Mouse (Mus musculus): ENCODE measurements around the gene Ubp1. TPM values are rescaled to one million over a fixed set of nuclear protein-coding genes. Genes with fewer than 3 reads are reported as not detected.
"Not testable (repeated sequence)": the region's sequence is repeated elsewhere in the genome, so short reads cannot be mapped to it uniquely, and the experiment has no call there.

Ubp1 gene
- 81.9 TPM for polyA plus RNA-seq (2021)

DNA sequence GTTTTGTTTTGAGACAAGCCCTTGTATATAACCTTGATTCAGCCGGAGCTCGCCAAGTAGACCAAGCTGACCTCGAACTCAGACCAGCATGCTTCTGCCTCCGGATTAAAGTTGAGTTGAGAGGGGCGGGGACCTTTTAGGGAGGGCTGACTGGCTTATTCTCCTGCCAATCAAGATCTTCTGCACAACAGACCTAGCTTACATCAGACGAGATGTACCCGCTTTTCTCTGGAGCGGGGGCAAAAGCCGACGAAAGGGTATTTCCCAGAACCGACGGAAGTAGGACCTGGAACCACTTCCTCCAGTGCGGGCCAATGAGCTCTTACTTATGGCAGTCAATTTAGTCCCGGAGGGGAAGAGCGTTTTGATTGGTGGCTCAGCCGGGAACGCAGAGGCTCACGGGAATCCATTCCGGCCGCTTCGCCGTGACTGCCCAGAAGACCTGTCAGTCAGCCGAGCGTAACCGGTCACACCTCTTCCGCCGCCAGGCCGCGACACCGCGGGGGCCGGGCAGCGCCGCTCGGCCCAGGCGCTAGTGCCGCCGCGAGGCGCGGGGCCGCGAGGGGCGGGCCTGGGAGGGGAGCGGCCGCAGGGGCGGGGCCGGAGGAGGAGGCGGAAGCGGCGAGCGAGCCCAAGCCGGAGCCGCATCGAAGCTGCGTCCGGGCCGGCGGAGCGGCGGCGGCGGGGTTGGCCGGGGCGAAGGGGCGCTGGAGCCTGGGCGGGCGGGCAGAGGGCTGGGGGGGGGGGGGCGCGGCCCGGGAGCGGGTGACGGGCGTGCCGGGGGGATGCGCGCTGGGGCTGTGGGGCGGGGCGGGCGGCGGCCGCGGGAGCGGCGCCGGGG lies at the start of gene Ubp1:
Ubp1 (plus strand) TSS at position 401 of the 841 bp plus-strand sequence.
- TF ChIP-seq CTCF (IDR thresholded peaks at IDR 0.05) = no peak
- H3K27me3 ChIP-seq = no peaks in the 10 kb centered on the region
- peak; percentile 94 for ATAC-seq
- CTCF ChIA-PET = interaction anchor here (0.9 kb wide), 1 partner anchor 9 kb away, joined by 3 read pairs; no protein-coding TSS in a partner anchor
- peak; percentile 97 for DNase-seq (ENCODE audit: low read depth, low spot score)
- in situ Hi-C loops (cut with MboI; ENCODE audit: low pct_unique_long_range_greater_than_20kb) = no loop called here
- POLR2A ChIA-PET = interaction anchor here (0.6 to 1.0 kb wide), 2 partner anchors 10 to 256 kb away, joined by 3 read pairs; no protein-coding TSS in a partner anchor

DNA sequence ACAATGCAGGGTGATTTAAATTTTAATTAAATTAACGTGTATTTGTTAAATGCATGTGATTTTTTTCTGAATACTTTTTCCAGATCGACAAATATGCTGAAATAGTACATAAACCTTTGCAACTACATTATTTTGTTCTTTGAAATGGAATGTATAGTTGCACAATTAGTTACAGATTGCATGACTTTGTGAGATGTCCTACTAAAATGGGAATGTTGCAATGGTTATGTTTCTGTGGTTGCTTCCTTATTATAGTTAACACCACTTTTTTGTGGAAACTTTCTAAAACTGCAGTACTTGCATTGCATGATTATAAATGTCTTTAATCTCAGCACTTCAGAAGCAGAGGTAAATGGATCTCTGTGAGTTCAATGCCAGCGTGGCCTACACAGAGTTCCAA lies 35.8 kb upstream of the Ubp1 start:
- ATAC-seq = no peak
- TF ChIP-seq CTCF (IDR thresholded peaks at IDR 0.05) = no peak
- POLR2A ChIA-PET = no interaction called here
- in situ Hi-C loops (cut with MboI; ENCODE audit: low pct_unique_long_range_greater_than_20kb) = no loop called here
- DNase-seq (ENCODE audit: low read depth, low spot score) = no peak
- CTCF ChIA-PET = no interaction called here
- no peaks in the 10 kb centered on the region for H3K27me3 ChIP-seq

DNA sequence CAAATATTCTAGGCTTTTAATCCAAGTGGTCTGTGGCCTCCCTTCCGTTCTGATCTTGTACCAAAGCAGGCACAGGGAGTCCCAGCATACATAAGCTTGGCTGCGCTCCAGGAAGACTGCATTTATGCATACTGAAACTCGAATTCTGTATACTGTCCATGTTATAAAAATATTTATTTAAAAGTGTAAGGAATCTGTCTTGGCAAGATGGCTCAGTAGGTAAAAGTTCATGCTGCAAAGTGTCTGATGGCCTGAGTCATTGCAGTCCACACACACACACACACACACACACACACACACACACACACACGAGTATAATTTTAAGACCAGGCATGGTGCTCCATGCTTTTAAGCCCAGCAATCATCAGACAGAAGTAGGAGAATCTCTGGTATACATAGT lies 27.6 kb upstream of the Ubp1 start:
- CTCF ChIA-PET = interaction anchor here (2.2 kb wide), 1 partner anchor 11 kb away, joined by 10 read pairs; no protein-coding TSS in a partner anchor
- POLR2A ChIA-PET = interaction anchor here (0.7 kb wide), 1 partner anchor 15 kb away, joined by 3 read pairs; no protein-coding TSS in a partner anchor
- DNase-seq (ENCODE audit: low read depth, low spot score) (no peak), ATAC-seq (no peak)
- TF ChIP-seq CTCF (IDR thresholded peaks at IDR 0.05) = no peak
- in situ Hi-C loops (cut with MboI; ENCODE audit: low pct_unique_long_range_greater_than_20kb) = no loop called here
- no peaks in the 10 kb centered on the region for H3K27me3 ChIP-seq

DNA sequence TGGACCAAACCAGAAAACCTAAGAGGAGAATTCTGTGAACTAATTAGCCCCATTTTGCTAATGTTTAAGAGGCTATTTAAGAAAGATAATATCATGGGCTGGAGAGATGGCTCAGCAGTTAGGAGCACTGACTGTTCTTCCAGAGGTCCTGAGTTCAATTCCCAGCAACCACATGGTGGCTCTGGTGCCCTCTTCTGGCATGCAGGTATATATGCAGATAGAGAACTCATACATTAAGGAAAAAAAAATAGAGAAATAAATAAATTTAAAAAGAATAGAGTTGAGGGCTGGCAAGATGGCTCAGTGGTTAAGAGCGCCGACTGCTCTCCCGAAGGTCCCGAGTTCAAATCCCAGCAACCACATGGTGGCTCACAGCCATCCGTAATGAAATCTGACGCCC lies 26.4 kb upstream of the Ubp1 start:
- DNase-seq (ENCODE audit: low read depth, low spot score); in situ Hi-C loops (cut with MboI; ENCODE audit: low pct_unique_long_range_greater_than_20kb); POLR2A ChIA-PET; ATAC-seq; H3K27me3 ChIP-seq: not testable (repeated sequence)
- TF ChIP-seq CTCF (IDR thresholded peaks at IDR 0.05) = peak; percentile 63
- CTCF ChIA-PET = interaction anchor here (2.2 kb wide), 1 partner anchor 12 kb away, joined by 10 read pairs; no protein-coding TSS in a partner anchor

DNA sequence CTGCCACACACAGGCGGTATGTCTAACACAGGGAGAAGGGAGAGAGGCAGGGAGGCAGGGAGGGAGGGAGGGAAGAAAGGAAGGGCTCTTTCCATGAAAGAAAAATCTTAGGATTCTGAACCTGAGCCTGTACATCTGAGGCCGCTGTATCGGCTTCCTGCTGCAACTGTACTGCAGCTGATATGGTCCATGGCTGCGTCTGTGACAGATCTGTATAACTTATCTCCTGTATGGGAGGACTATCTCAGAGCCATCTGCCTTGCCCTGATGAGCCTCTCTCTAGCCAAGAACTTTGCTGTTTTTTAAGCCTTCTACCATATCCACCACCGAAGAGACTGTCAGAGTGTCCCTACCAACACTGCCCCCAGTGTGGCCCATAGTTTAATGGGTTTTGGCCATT lies 14.9 kb upstream of the Ubp1 start:
- no peak for DNase-seq (ENCODE audit: low read depth, low spot score)
- H3K27me3 ChIP-seq = no peaks in the 10 kb centered on the region
- no peak for ATAC-seq
- POLR2A ChIA-PET = interaction anchor here (0.7 kb wide), 1 partner anchor 9 kb away, joined by 3 read pairs; no protein-coding TSS in a partner anchor
- in situ Hi-C loops (cut with MboI; ENCODE audit: low pct_unique_long_range_greater_than_20kb) = no loop called here
- TF ChIP-seq CTCF (IDR thresholded peaks at IDR 0.05) = no peak
- CTCF ChIA-PET = no interaction called here

DNA sequence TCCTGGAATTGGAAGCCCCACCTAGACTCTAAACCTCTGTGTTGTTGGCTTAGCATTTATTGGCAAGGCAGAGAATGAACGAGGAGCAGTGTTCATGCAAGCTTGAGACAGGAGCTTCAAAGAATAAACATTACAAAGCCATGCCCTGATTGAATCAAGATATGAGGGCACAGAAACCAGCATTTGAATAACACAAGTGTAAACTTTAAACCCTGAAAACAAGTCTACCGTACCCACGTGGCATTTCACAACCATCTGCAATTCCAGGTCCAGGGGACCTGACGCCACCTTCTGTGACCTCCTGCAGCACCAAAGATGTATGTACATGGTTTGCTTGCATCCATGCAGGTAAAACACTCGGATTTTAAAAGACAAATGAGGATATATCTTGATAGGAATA lies 8.1 kb upstream of the Ubp1 start:
- no peak for TF ChIP-seq CTCF (IDR thresholded peaks at IDR 0.05)
- in situ Hi-C loops (cut with MboI; ENCODE audit: low pct_unique_long_range_greater_than_20kb) = no loop called here
- DNase-seq (ENCODE audit: low read depth, low spot score) = no peak
- no peak for ATAC-seq
- CTCF ChIA-PET = interaction anchor here (1.3 to 2.0 kb wide), 2 partner anchors 10 to 31 kb away, joined by 3 to 5 read pairs; no protein-coding TSS in a partner anchor
- no peaks in the 10 kb centered on the region for H3K27me3 ChIP-seq
- POLR2A ChIA-PET = no interaction called here

DNA sequence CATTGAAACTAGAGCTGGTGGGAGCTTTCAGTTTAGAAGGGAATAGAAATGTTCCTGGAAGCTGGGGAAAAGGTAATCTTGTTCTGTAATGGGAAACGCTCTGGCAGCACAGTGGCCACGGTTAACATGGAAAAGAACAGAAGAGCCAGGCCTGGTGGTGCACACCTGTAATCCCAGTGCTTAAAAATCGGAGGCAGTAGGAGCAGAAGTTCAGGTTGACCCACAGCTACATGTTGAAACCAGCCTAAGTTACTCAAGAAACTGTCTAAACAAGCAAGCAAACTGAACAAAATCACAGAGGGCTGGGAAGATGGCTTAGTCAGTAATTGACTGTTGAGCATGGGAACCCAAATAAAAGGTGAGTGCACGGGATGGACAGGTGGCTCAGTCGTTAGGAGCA lies 5.9 kb upstream of the Ubp1 start:
- no peaks in the 10 kb centered on the region for H3K27me3 ChIP-seq
- in situ Hi-C loops (cut with MboI; ENCODE audit: low pct_unique_long_range_greater_than_20kb) = no loop called here
- DNase-seq (ENCODE audit: low read depth, low spot score) (no peak), ATAC-seq (no peak)
- CTCF ChIA-PET = no interaction called here
- POLR2A ChIA-PET = interaction anchor here (0.9 kb wide), 1 partner anchor 9 kb away, joined by 3 read pairs; no protein-coding TSS in a partner anchor
- no peak for TF ChIP-seq CTCF (IDR thresholded peaks at IDR 0.05)

DNA sequence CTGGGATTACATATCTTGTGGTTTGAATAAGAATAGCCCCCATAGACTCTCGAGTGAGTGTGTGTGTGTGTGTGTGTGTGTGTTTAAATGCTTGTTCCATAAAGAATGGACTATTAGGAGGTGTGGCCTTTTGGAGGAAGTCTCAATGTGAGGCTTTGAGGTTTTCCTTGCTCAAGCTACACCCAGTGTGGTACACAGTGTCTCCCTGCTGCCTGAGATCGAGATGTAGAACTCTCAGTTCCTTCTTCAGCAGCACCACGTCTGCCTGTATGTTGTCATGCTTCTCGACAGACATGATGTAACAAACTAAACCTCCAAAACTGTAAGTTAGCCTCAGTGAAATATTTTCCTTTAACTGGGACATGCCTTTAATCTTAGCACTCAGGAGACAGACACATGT lies 2.1 kb upstream of the Ubp1 start:
- DNase-seq (ENCODE audit: low read depth, low spot score) = no peak
- H3K27me3 ChIP-seq = no peaks in the 10 kb centered on the region
- ATAC-seq = no peak
- POLR2A ChIA-PET = no interaction called here
- TF ChIP-seq CTCF (IDR thresholded peaks at IDR 0.05) = no peak
- CTCF ChIA-PET = no interaction called here
- in situ Hi-C loops (cut with MboI; ENCODE audit: low pct_unique_long_range_greater_than_20kb) = no loop called here

DNA sequence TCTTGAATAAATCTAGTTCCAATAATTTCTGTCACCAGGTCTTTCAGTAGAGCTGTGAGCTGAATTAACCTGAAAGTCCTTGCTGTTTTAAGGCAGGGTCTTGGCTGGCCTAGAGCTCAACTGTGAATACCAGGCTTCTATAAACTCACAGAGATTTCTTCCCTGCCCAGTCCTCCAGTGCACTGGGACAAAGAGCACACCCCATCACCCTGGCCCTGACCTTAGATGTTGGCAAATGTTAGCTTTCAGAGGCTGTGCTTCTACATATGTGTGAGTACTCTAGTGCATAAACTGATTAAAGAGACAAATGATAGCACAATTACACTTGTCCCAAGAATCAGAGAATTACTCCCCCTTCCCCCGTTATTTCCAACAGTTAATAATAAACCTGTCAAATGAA lies 1.1 kb upstream of the Ubp1 start:
- ChIA-PET POLR2A (no interaction called here), CTCF (no interaction called here)
- no peaks in the 10 kb centered on the region for H3K27me3 ChIP-seq
- ATAC-seq (no peak), DNase-seq (ENCODE audit: low read depth, low spot score) (no peak)
- no peak for TF ChIP-seq CTCF (IDR thresholded peaks at IDR 0.05)
- in situ Hi-C loops (cut with MboI; ENCODE audit: low pct_unique_long_range_greater_than_20kb) = no loop called here

DNA sequence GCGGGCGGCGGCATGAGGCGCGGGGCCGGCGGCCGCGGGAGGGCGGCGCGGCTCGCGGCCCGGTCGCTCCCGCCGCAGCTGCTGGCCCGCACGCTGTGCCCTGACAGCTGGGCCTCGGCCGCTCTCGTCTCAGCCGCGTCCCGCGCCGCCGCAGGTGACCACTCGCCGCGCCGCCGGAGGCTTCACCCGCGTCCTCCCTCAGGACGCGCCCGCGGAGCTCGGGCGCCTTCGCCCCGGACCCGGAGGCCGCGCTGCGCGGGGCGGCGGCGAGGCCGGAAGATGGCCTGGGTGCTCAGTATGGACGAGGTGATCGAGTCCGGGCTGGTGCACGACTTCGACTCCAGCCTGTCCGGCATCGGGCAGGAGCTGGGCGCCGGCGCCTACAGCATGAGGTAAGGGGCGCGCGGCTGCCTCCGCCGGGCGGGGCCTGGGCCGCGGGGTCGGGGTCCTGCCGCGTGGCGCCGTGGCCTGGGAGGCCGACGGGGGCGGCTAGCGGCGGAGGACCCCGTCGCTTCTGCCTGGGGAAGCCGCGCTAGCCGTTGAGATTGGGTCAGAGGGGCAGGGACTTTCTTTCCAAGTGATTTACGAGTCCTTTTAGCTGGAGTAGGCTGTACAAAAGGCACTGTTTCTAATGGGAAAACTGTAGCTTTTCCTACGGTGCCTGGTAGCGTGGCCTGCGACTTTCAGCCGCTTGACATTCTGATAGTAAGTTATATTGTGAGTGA lies 803 bp downstream of the Ubp1 start:
- DNase-seq (ENCODE audit: low read depth, low spot score) = no peak
- CTCF ChIA-PET = no interaction called here
- in situ Hi-C loops (cut with MboI; ENCODE audit: low pct_unique_long_range_greater_than_20kb) = no loop called here
- no peaks in the 10 kb centered on the region for H3K27me3 ChIP-seq
- TF ChIP-seq CTCF (IDR thresholded peaks at IDR 0.05) = no peak
- POLR2A ChIA-PET = interaction anchor here (0.6 to 1.0 kb wide), 3 partner anchors 9 to 257 kb away, joined by 3 read pairs; no protein-coding TSS in a partner anchor
- ATAC-seq = peak; percentile 3

DNA sequence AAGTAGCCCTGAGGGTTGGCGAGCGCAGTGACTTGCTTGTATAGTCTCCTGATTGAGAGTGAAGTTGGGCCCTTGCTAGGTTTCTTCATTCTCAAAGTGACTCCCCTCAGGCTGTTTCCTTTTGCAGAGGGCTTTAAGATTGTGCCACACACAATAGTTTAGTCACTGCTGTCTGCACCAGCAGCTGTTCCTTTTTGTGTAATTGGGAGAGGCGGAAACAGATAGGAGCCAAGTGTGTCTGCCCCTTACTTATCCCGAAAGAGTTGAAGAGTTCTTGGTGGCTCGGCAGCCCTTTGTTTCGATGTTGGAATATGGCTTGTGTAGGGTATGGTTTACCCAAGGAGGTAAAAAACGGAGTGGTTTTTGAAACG lies 1.4 kb downstream of the Ubp1 start:
- ChIA-PET CTCF (interaction anchor here (1.4 kb wide), 1 partner anchor 9 kb away, joined by 5 read pairs; no protein-coding TSS in a partner anchor), POLR2A (interaction anchor here (0.6 kb wide), 1 partner anchor 53 kb away, joined by 3 read pairs; no protein-coding TSS in a partner anchor)
- DNase-seq (ENCODE audit: low read depth, low spot score) (no peak), ATAC-seq (no peak)
- TF ChIP-seq CTCF (IDR thresholded peaks at IDR 0.05) = no peak
- H3K27me3 ChIP-seq = no peaks in the 10 kb centered on the region
- in situ Hi-C loops (cut with MboI; ENCODE audit: low pct_unique_long_range_greater_than_20kb) = no loop called here
